Mouse (Mus musculus) liver, embryonic 14.5 days (tissue): ENCODE measurements around the gene Fam98b. TPM values are rescaled to one million over a fixed set of nuclear protein-coding genes. Genes with fewer than 3 reads are reported as not detected.

Source experiments
- ATAC-seq: fragments of 200-750 bp; cut with Nextera tagmentation; 2 replicates; pipeline ENCODE4 v1.8.0; 2017; ENCODE audit warnings: moderate number of reproducible peaks, mild to moderate bottlenecking, moderate library complexity; ENCODE audit not compliant: insufficient read depth
- DNase-seq, 3 experiments: peaks; one replicate each; pipeline ENCODE4 v3.0.0-alpha.2; 2012 to 2013; ENCODE audit warnings: low read depth in 3 of 3, low spot score in 3 of 3
- H3K27ac ChIP-seq: fragments of 300-500 bp; sonication (generic); 2 replicates; pipeline ENCODE4 v1.5.1; 2014; ENCODE audit warnings: moderate library complexity, mild to moderate bottlenecking, control low read depth, inconsistent platforms
- H3K27me3 ChIP-seq: fragments of 300-500 bp; sonication (generic); 2 replicates; pipeline ENCODE4 v1.6.1; 2014; ENCODE audit warnings: mild to moderate bottlenecking, low read length, moderate library complexity; ENCODE audit not compliant: control insufficient read depth, insufficient read depth
- H3K36me3 ChIP-seq: fragments of 300-500 bp; sonication (generic); replicated peaks from 2 replicates; pipeline ENCODE4 v1.6.1; 2014; ENCODE audit warnings: low read depth; ENCODE audit not compliant: control insufficient read depth, insufficient read depth
- H3K4me1 ChIP-seq, 2 experiments: fragments of 200-500 bp in 1 of 2; fragments of 300-500 bp in 1 of 2; sonication (generic) in 1 of 2; replicated peaks; 2 replicates each; pipeline ENCODE4 v1.6.1; 2012 to 2014; ENCODE audit warnings: antibody characterized with exemption in 1 of 2, inconsistent platforms in 1 of 2, low read length in 1 of 2; ENCODE audit not compliant: control insufficient read depth in 2 of 2, insufficient read depth in 2 of 2
- H3K4me2 ChIP-seq: fragments of 300-500 bp; sonication (generic); 2 replicates; pipeline ENCODE4 v1.6.1; 2014; ENCODE audit warnings: low read depth, mild to moderate bottlenecking, control low read depth, moderate library complexity
- H3K4me3 ChIP-seq, 2 experiments: fragments of 200-500 bp in 1 of 2; fragments of 300-500 bp in 1 of 2; sonication (generic) in 1 of 2; 2 replicates each; pipeline ENCODE4 v1.5.1; 2012 to 2014; ENCODE audit warnings: low read depth in 2 of 2, low read length in 2 of 2, mild to moderate bottlenecking in 2 of 2, control low read depth in 1 of 2, inconsistent platforms in 1 of 2, moderate library complexity in 1 of 2; ENCODE audit not compliant: insufficient read depth in 1 of 2
- H3K9ac ChIP-seq: fragments of 300-500 bp; sonication (generic); replicated peaks from 2 replicates; pipeline ENCODE4 v1.6.1; 2014; ENCODE audit warnings: mild to moderate bottlenecking, control low read depth, moderate library complexity
- H3K9me3 ChIP-seq: fragments of 300-500 bp; sonication (generic); 2 replicates; pipeline ENCODE4 v1.6.1; 2016; ENCODE audit warnings: low read length, mixed read lengths; ENCODE audit not compliant: control insufficient read depth
- CTCF ChIP-seq: IDR thresholded peaks from 2 replicates; pipeline ENCODE4 v1.5.1; 2016; ENCODE audit warnings: antibody characterized with exemption, low read depth, control low read depth
- EP300 ChIP-seq: IDR thresholded peaks from 2 replicates; pipeline ENCODE4 v1.6.1; 2016; ENCODE audit warnings: antibody characterized with exemption, low read depth
- WGBS: fragments of 180-500 bp; shearing (Covaris S2); extraction: QIAGEN DNeasy Blood & Tissue Kit; methylation state at CpG from one replicate; pipeline ENCODE4 v1.1.7; 2014; ENCODE audit not compliant: insufficient replicate concordance; 5-methylcytosine and 5-hydroxymethylcytosine counted together
- polyA plus RNA-seq, 2 experiments: library from polyadenylated mRNA; depleted of rRNA in 1 of 2; stranded (reverse) in 1 of 2; unstranded in 1 of 2; fragments of >200 nt; fragmentation: Nextera tagmentation in 1 of 2; extraction: Ambion mirVana in 1 of 2; gene quantifications; 2 replicates each; pipeline versions ENCODE4 v1.2.1 to v1.2.3; 2012 to 2014

Fam98b gene
- polyA plus RNA-seq, 2 experiments: 1.9 to 11.1 TPM

DNA sequence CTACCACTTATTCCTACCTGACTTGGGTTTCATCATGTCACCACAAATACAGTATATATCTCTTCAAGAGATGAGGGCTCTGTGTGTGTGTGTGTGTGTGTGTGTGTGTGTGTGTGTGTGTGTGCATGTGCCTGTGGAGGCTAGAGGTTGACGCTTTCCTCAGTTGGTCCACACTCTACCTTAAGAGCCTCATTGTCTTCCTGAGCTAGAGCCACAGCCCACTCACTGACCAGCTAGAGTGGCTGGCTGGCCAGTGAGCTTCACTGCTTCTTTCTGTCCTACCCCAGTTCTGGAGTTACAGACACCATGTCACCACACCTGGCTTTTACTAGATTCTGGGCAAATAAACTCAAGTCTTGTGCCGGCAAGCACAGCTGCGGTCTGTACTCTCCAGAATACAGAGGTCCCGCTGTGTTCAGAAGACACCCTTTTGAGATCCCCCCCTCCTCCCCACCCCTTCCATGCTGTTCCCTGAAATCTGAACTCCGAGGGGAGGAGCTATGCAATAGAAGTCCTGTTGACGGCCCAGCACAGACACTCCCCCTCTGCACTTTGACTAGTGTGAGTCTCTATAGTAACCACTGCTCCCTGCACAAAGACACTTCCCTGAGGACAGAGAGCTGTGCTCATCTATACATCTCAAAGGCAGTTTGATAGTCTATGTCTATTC is 39.0 kb upstream of the Fam98b start:
- no peak overlapping the region for H3K4me3 ChIP-seq
- no peak overlapping the region for H3K27ac ChIP-seq
- DNase-seq (peak; percentile 7 to 9 (median 9)), ATAC-seq (peak; percentile 52)
- H3K9me3 ChIP-seq: no peaks in the 10 kb centered on the region
- no peaks in the 10 kb centered on the region for H3K4me1 ChIP-seq
- 21% methylated on average over 6 of the region's 6 CpGs for WGBS
- H3K27me3 ChIP-seq: no peaks in the 10 kb centered on the region
- H3K9ac ChIP-seq: no peak overlapping the region
- no peaks in the 10 kb centered on the region for H3K36me3 ChIP-seq
- no peak for TF ChIP-seq CTCF
- TF ChIP-seq EP300: no peak
- H3K4me2 ChIP-seq: no peak overlapping the region

DNA sequence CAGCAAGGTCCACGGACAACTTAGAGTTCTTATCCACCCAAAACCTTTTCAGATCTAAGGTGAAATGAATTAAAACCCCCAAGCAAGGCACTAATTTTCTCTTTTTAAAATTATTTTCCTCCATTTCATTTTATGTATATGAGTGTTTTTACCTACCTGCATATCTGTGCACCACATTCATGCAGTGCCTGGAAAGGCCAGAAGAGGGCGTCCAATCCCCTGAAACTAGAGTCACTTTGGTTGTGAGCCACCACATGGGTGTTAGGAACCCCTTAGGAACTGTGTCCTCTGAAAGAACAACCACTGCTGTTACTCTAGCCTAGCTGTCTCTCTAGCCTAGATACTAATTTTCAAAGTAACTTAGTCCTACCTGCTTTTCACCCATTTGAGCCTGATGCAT is 33.4 kb upstream of the Fam98b start:
- DNase-seq (no peak), ATAC-seq (no peak)
- Histone ChIP-seq H3K27me3 (no peaks in the 10 kb centered on the region), H3K4me2 (no peak overlapping the region), H3K36me3 (no peaks in the 10 kb centered on the region), H3K27ac (no peak overlapping the region), H3K4me3 (no peak overlapping the region), H3K9ac (no peak overlapping the region), H3K9me3 (no peaks in the 10 kb centered on the region), H3K4me1 (no peaks in the 10 kb centered on the region)
- TF ChIP-seq EP300: no peak
- TF ChIP-seq CTCF: peak; percentile 31
- 36% methylated on average over 2 of the region's 2 CpGs for WGBS

DNA sequence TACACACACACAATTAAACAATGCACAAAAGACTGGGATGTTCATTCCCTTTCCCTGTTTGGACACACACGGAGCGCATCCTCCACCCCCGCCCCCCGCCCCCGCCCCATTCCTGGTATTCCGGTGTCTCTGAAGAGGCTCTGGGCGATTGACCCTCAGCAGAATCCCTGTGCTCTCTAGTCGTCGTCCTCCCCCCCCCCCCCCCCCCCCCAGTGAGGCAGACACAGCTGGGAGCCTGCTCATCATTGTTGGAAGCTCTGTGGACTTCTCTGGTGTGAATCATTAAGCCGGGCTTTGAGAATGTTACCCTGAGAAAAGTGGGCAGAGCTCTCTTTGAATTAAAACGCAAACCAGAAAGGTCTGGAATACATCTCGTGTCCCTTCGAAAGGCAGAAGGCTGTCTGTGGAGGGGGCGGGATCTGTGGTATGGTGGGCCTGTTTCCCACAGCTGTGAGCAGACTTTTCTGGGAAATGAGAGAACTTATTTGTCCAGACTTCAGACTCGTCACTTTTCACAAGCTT is 31.8 kb upstream of the Fam98b start:
- no peaks in the 10 kb centered on the region for H3K36me3 ChIP-seq
- WGBS: 38% methylated on average over 15 of the region's 15 CpGs
- no peaks in the 10 kb centered on the region for H3K9me3 ChIP-seq
- no peak for DNase-seq
- no peak overlapping the region for H3K4me2 ChIP-seq
- no peak for TF ChIP-seq CTCF
- no peak for TF ChIP-seq EP300
- no peaks in the 10 kb centered on the region for H3K4me1 ChIP-seq
- H3K27ac ChIP-seq: no peak overlapping the region
- no peaks in the 10 kb centered on the region for H3K27me3 ChIP-seq
- H3K4me3 ChIP-seq: no peak overlapping the region
- H3K9ac ChIP-seq: no peak overlapping the region
- no peak for ATAC-seq

DNA sequence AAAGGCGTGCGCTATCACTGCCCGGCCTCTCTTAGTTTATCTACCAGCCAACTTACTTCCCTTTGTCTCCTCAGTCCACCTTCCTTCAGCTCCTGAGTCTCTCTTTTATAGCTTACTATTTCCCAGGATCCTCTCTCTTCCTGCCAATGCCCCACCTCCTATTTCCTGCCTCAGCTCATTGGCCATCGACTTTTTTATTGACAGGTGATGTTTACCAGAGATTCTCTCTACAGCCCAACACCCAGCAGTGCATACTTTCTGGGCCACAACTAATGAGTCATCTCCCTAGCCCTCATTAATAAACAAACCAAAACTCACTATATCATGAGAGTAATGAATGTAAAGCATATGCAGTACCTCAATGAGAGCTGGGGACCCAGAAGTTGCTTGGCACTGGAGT is 30.0 kb upstream of the Fam98b start:
- Histone ChIP-seq H3K27me3 (no peaks in the 10 kb centered on the region), H3K27ac (no peak overlapping the region), H3K9me3 (no peaks in the 10 kb centered on the region), H3K4me1 (no peaks in the 10 kb centered on the region), H3K4me3 (no peak overlapping the region), H3K4me2 (no peak overlapping the region), H3K36me3 (no peaks in the 10 kb centered on the region), H3K9ac (no peak overlapping the region)
- ATAC-seq (no peak), DNase-seq (no peak)
- WGBS: 68% methylated on average over 4 of the region's 4 CpGs
- TF ChIP-seq EP300: no peak
- TF ChIP-seq CTCF: no peak

DNA sequence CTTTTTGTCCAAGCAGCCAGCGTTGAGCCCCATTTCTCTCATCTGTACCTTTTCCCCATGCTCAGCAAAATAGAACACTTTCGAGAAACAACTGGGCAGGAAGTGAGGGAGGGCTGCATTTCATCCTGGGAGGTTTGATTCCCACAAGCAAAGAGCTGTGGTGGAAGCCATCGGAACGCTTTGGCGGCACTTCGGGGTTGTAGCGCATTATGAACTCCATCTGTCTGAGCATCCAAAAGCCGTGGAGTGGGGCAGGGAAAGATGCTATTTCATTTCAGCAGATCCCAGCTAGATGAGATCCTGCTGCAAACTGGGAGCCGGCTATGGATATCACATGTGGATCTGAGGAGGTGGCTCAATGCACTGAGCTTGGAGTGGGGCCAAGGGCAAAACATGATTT is 26.9 kb upstream of the Fam98b start:
- Histone ChIP-seq H3K9me3 (no peaks in the 10 kb centered on the region), H3K4me1 (no peaks in the 10 kb centered on the region), H3K36me3 (no peaks in the 10 kb centered on the region), H3K9ac (no peak overlapping the region), H3K27ac (no peak overlapping the region), H3K27me3 (no peaks in the 10 kb centered on the region), H3K4me3 (no peak overlapping the region), H3K4me2 (no peak overlapping the region)
- WGBS: 70% methylated on average over 9 of the region's 9 CpGs
- DNase-seq: no peak
- TF ChIP-seq CTCF (no peak), EP300 (no peak)
- no peak for ATAC-seq
